ENCODE assay signal across 25 mouse cellular contexts in the genomic region with DNA sequence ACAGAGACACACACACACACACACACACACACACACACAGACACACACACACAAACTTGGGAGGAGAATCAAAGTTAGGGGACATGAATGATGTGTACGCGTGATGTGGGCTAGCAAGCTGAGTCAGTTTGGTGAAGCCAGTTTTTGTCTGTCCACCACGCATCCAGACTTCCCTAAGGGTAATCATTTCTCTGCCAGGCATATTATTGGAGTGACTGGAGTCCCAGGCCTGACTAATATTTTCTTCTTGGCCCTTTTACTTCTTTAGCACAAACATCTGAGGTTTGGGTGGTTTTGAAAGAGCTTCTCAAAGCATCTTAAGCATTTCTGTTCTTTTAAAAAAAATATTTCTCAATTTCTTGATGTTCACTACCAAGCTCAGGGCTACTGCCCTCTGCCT. TPM values are rescaled to one million over a fixed set of nuclear protein-coding genes. Genes with fewer than 3 reads are reported as not detected.
DNase-seq lines count a peak whose midpoint lies in the region; TF ChIP-seq lines count a peak whose summit lies in the region.
"Had no signal": no experiment of that assay in that cellular context is flagged by ENCODE, and none has a peak within 500 bp of the region (broad histone marks: within the 10 kb centered on the region; RNA-seq: fewer than 3 reads in every experiment).

No protein-coding gene starts in this region.

- DNase-seq in gastrocnemius, adult 2 months = no peak
- no peak for DNase-seq in gastrocnemius, postnatal 10 days
- DNase-seq in 3134 (ENCODE audit: extremely low read depth, insufficient read length, low spot score) = peak; percentile 56
- DNase-seq in Muller cell, postnatal 12 days (ENCODE audit: inconsistent ontology term) = peak; percentile 25
- no peak for DNase-seq in forebrain, embryonic 10.5 days (ENCODE audit: extremely low spot score, low spot score)
- DNase-seq in layer of hippocampus, adult 18-20 months (ENCODE audit: low spot score in 2 of 2) = no peak
- DNase-seq in kidney, postnatal 36 days = no peak
- DNase-seq: adrenal gland, adult 8-10 months; adrenal gland, postnatal 14 days; adrenal gland, postnatal 36 days; B cell, adult 2 months; cerebellum, adult 11 months; cerebellum, adult 18-20 months; cerebellum, adult 8-10 months; cerebellum, adult 9-11 months; cerebellum, postnatal 14 days; cerebellum, postnatal 36 days; embryo, embryonic 11 days had no signal

- no peaks in the 10 kb centered on the region for H3K36me3 ChIP-seq in forebrain, embryonic 10.5 days (replicated peaks)
- H3K36me3 ChIP-seq: embryonic facial prominence, embryonic 12.5 days; forebrain, embryonic 12.5 days; G1E had no signal

- intact Hi-C loops in gastrocnemius, adult 2 months (cut with DNase I) = no loop called here

- peak overlapping the region; percentile 35 for H3K27ac ChIP-seq in gastrocnemius, adult 2 months
- 0 out of 2 replicates have a peak overlapping the region, but pooled peaks have one; percentile 54 for H3K27ac ChIP-seq in embryonic fibroblast, embryonic 13.5 days (ENCODE audit: insufficient read depth, low read length)
- no peak overlapping the region for H3K27ac ChIP-seq in forebrain, embryonic 10.5 days
- H3K27ac ChIP-seq: embryonic facial prominence, embryonic 12.5 days; forebrain, embryonic 12.5 days had no signal

- H3K9me3 ChIP-seq in forebrain, embryonic 10.5 days = no peaks in the 10 kb centered on the region
- H3K9me3 ChIP-seq: embryonic facial prominence, embryonic 12.5 days; forebrain, embryonic 12.5 days; G1E had no signal

- TF ChIP-seq CTCF in gastrocnemius, adult 2 months (IDR thresholded peaks at IDR 0.05) = no peak
- TF ChIP-seq CTCF in embryonic fibroblast, embryonic 13.5 days (IDR thresholded peaks at IDR 0.05; ENCODE audit: borderline replicate concordance, insufficient read depth, low read length) = no peak

- H3K4me3 ChIP-seq in gastrocnemius, adult 2 months = no peak overlapping the region
- H3K4me3 ChIP-seq in embryonic fibroblast, embryonic 13.5 days (ENCODE audit: insufficient read depth, low read length) = no peak overlapping the region
- H3K4me3 ChIP-seq in forebrain, embryonic 10.5 days = no peak overlapping the region
- H3K4me3 ChIP-seq: embryonic facial prominence, embryonic 12.5 days; erythroblast, embryonic 14.5 days; forebrain, embryonic 12.5 days had no signal

- WGBS in forebrain, embryonic 10.5 days = 95% methylated on average over 3 of the region's 3 CpGs

- TF ChIP-seq POLR2A in embryonic fibroblast, embryonic 13.5 days (IDR thresholded peaks at IDR 0.05; ENCODE audit: low read depth, low read length) = no peak

- H3K4me1 ChIP-seq in embryonic fibroblast, embryonic 13.5 days (ENCODE audit: control insufficient read depth, insufficient read depth, low read length) = peaks cover 3% of the 10 kb centered on the region; the same call in 1 of the 2 replicates
- H3K4me1 ChIP-seq in forebrain, embryonic 10.5 days = no peaks in the 10 kb centered on the region
- H3K4me1 ChIP-seq: forebrain, embryonic 12.5 days had no signal

- H3K27me3 ChIP-seq in forebrain, embryonic 10.5 days (ENCODE audit: poor library complexity, severe bottlenecking) = no peaks in the 10 kb centered on the region
- H3K27me3 ChIP-seq: CH12.LX; embryonic facial prominence, embryonic 12.5 days; forebrain, embryonic 12.5 days; Patski had no signal

RNA-seq across cellular contexts. Expression of a gene that starts 10.7 kb away (rescaled TPM):
- 1 to 10 TPM; 4.2 to 4.5 TPM for total RNA-seq in gastrocnemius, adult 2 months (2021)
- 10 to 100 TPM; 12.6 to 16.7 TPM for total RNA-seq in gastrocnemius, postnatal 10 days (2021)
- 77.3 and 81.1 TPM in 2 replicates for polyA plus RNA-seq in embryonic fibroblast, embryonic 13.5 days (2011; ENCODE audit: insufficient read length, low read depth, missing spikeins)
- 17.9 and 21.0 TPM in 2 replicates for polyA plus RNA-seq in forebrain, embryonic 10.5 days (2016; fragmentation: Nextera tagmentation; extraction: Ambion mirVana)
- total RNA-seq in layer of hippocampus, adult 18-20 months (2021) = 1 to 10 TPM; 4.9 to 5.6 TPM
- polyA plus RNA-seq: erythroblast, embryonic 14.5 days; G1E had no signal

Comparison
In these comparisons a context has a peak if more than half of its experiments do, and no peak if none do; other contexts are left out.
1. DNase-seq: peak in 3134 (single experiment) and Muller cell, postnatal 12 days (single experiment); none in gastrocnemius, adult 2 months (single experiment), gastrocnemius, postnatal 10 days (single experiment), forebrain, embryonic 10.5 days (single experiment), layer of hippocampus, adult 18-20 months (0 of 2) and kidney, postnatal 36 days (0 of 2).